Mouse (Mus musculus) limb, embryonic 13.5 days (tissue): Measurements from ENCODE around the gene Upk3a. TPM values are rescaled to one million over a fixed set of nuclear protein-coding genes. Genes with fewer than 3 reads are reported as not detected.

ENCODE experiments used
- ATAC-seq: fragments of 200-750 bp; cut with Nextera tagmentation; 2 replicates; pipeline ENCODE4 v1.8.0; 2017; ENCODE audit warnings: low read depth, moderate number of reproducible peaks, moderate TSS enrichment; ENCODE audit not compliant: low FRiP score
- H3K27ac ChIP-seq: fragments of 300-500 bp; sonication (generic); 2 replicates; pipeline ENCODE4 v1.5.1; 2015; ENCODE audit warnings: inconsistent platforms, mild to moderate bottlenecking, moderate library complexity
- H3K27me3 ChIP-seq: fragments of 300-500 bp; sonication (generic); 2 replicates; pipeline ENCODE4 v1.6.1; 2015; ENCODE audit warnings: mild to moderate bottlenecking, inconsistent platforms
- H3K36me3 ChIP-seq: fragments of 300-500 bp; sonication (generic); 2 replicates; pipeline ENCODE4 v1.6.1; 2015; ENCODE audit warnings: inconsistent platforms, mild to moderate bottlenecking, moderate library complexity
- H3K4me1 ChIP-seq: fragments of 300-500 bp; sonication (generic); 2 replicates; pipeline ENCODE4 v1.6.1; 2015; ENCODE audit warnings: inconsistent platforms
- H3K4me2 ChIP-seq: fragments of 300-500 bp; sonication (generic); replicated peaks from 2 replicates; pipeline ENCODE4 v1.6.1; 2015; ENCODE audit warnings: inconsistent platforms, mild to moderate bottlenecking, moderate library complexity
- H3K4me3 ChIP-seq: fragments of 300-500 bp; sonication (generic); 2 replicates; pipeline ENCODE4 v1.5.1; 2015; ENCODE audit warnings: moderate library complexity, mild to moderate bottlenecking, inconsistent platforms
- H3K9ac ChIP-seq: fragments of 300-500 bp; sonication (generic); 2 replicates; pipeline ENCODE4 v1.6.1; 2015; ENCODE audit warnings: mild to moderate bottlenecking, inconsistent platforms
- H3K9me3 ChIP-seq: fragments of 300-500 bp; sonication (generic); 2 replicates; pipeline ENCODE4 v1.6.1; 2016; ENCODE audit warnings: inconsistent platforms
- WGBS: fragments of 180-500 bp; shearing (Covaris S2); methylation state at CpG from one replicate; pipeline ENCODE4 v1.1.7; 2015; 5-methylcytosine and 5-hydroxymethylcytosine counted together
- polyA plus RNA-seq: library from polyadenylated mRNA; unstranded; fragments of >200 nt; fragmentation: Nextera tagmentation; extraction: Ambion mirVana; gene quantifications from 2 replicates; pipeline ENCODE4 v1.2.1, GENCODE M21; 2015

Gene Upk3a
- not detected in 2 replicates for polyA plus RNA-seq

GRCm38 (mm10) chr15:85016951-85017664, at the start of gene Upk3a:
Upk3a (plus strand) TSS chr15:85017141.
- Histone ChIP-seq H3K9me3 (no peaks in the 10 kb centered on the region), H3K27me3 (peaks cover 29% of the 10 kb centered on the region), H3K4me3 (no peak within 1 kb of the TSS), H3K9ac (0 out of 2 replicates have a peak within 1 kb of the TSS, but pooled peaks have one; percentile 35), H3K4me2 (peak within 1 kb of the TSS; percentile 21; the same call in 1 of the 2 replicates), H3K4me1 (peaks cover 18% of the 10 kb centered on the region), H3K27ac (no peak within 1 kb of the TSS), H3K36me3 (no peaks in the 10 kb centered on the region)
- 8% methylated on average over 21 of the region's 21 CpGs for WGBS
- ATAC-seq: no peak

- no peak overlapping the region for H3K4me2 ChIP-seq
- H3K4me3 ChIP-seq: no peak overlapping the region
- peaks cover 5% of the 10 kb centered on the region; the same call in 1 of the 2 replicates for H3K36me3 ChIP-seq
- 81% methylated on average over 4 of the region's 4 CpGs for WGBS
- H3K9me3 ChIP-seq: no peaks in the 10 kb centered on the region
- H3K4me1 ChIP-seq: no peaks in the 10 kb centered on the region
- no peaks in the 10 kb centered on the region for H3K27me3 ChIP-seq
- H3K27ac ChIP-seq: no peak overlapping the region
- no peak for ATAC-seq
- no peak overlapping the region for H3K9ac ChIP-seq
These were observed 48.4 kb upstream of the Upk3a start for GRCm38 (mm10) chr15:84968534-84968933.

GRCm38 (mm10) chr15:84972860-84973543, 43.9 kb upstream of the Upk3a start:
- Histone ChIP-seq H3K9ac (no peak overlapping the region), H3K9me3 (no peaks in the 10 kb centered on the region), H3K36me3 (peaks cover 5% of the 10 kb centered on the region; the same call in 1 of the 2 replicates), H3K27ac (no peak overlapping the region), H3K4me1 (no peaks in the 10 kb centered on the region), H3K4me2 (no peak overlapping the region), H3K27me3 (no peaks in the 10 kb centered on the region), H3K4me3 (no peak overlapping the region)
- 84% methylated on average over 8 of the region's 8 CpGs for WGBS
- no peak for ATAC-seq

- H3K36me3 ChIP-seq: peaks cover 5% of the 10 kb centered on the region; the same call in 1 of the 2 replicates
- H3K9me3 ChIP-seq: no peaks in the 10 kb centered on the region
- H3K4me3 ChIP-seq: no peak overlapping the region
- WGBS: 65% methylated on average over 3 of the region's 3 CpGs
- H3K27ac ChIP-seq: no peak overlapping the region
- no peaks in the 10 kb centered on the region for H3K27me3 ChIP-seq
- H3K4me2 ChIP-seq: no peak overlapping the region
- no peak overlapping the region for H3K9ac ChIP-seq
- ATAC-seq: no peak
- H3K4me1 ChIP-seq: no peaks in the 10 kb centered on the region
These were observed 43.4 kb upstream of the Upk3a start for GRCm38 (mm10) chr15:84973544-84973871.

GRCm38 (mm10) chr15:84975729-84976128, 41.2 kb upstream of the Upk3a start:
- H3K4me2 ChIP-seq: no peak overlapping the region
- H3K36me3 ChIP-seq: no peaks in the 10 kb centered on the region
- H3K9ac ChIP-seq: 0 out of 2 replicates have a peak overlapping the region, but pooled peaks have one; percentile 13
- no peaks in the 10 kb centered on the region for H3K4me1 ChIP-seq
- H3K27ac ChIP-seq: no peak overlapping the region
- 37% methylated on average over 4 of the region's 4 CpGs for WGBS
- no peaks in the 10 kb centered on the region for H3K27me3 ChIP-seq
- ATAC-seq: no peak
- H3K9me3 ChIP-seq: no peaks in the 10 kb centered on the region
- H3K4me3 ChIP-seq: no peak overlapping the region

GRCm38 (mm10) chr15:84981609-84982313, 35.2 kb upstream of the Upk3a start:
- no peaks in the 10 kb centered on the region; the same call in 1 of the 2 replicates for H3K36me3 ChIP-seq
- no peak overlapping the region for H3K9ac ChIP-seq
- no peak overlapping the region for H3K4me3 ChIP-seq
- H3K4me1 ChIP-seq: peaks cover 25% of the 10 kb centered on the region
- H3K27me3 ChIP-seq: no peaks in the 10 kb centered on the region
- no peak overlapping the region for H3K27ac ChIP-seq
- WGBS: 89% methylated on average over 9 of the region's 9 CpGs
- no peak for ATAC-seq
- no peak overlapping the region for H3K4me2 ChIP-seq
- H3K9me3 ChIP-seq: no peaks in the 10 kb centered on the region

GRCm38 (mm10) chr15:84982888-84983287, 34.1 kb upstream of the Upk3a start:
- Histone ChIP-seq H3K36me3 (no peaks in the 10 kb centered on the region; the same call in 1 of the 2 replicates), H3K9me3 (no peaks in the 10 kb centered on the region), H3K9ac (no peak overlapping the region), H3K4me1 (peaks cover 28% of the 10 kb centered on the region), H3K4me2 (no peak overlapping the region), H3K27ac (no peak overlapping the region), H3K27me3 (no peaks in the 10 kb centered on the region), H3K4me3 (no peak overlapping the region)
- no peak for ATAC-seq
- 70% methylated on average over 3 of the region's 3 CpGs for WGBS

- H3K9ac ChIP-seq: no peak overlapping the region
- no peaks in the 10 kb centered on the region; the same call in 1 of the 2 replicates for H3K36me3 ChIP-seq
- no peak for ATAC-seq
- H3K27ac ChIP-seq: no peak overlapping the region
- no peak overlapping the region for H3K4me3 ChIP-seq
- H3K4me2 ChIP-seq: no peak overlapping the region
- no peaks in the 10 kb centered on the region for H3K9me3 ChIP-seq
- peaks cover 33% of the 10 kb centered on the region for H3K4me1 ChIP-seq
- 0 out of 2 replicates have a peak, but pooled peaks cover 1% of the 10 kb centered on the region for H3K27me3 ChIP-seq
- WGBS: 79% methylated on average over 7 of the region's 7 CpGs
These were observed 33.2 kb upstream of the Upk3a start for GRCm38 (mm10) chr15:84983721-84984120.

- WGBS: 88% methylated on average over 12 of the region's 12 CpGs
- H3K4me3 ChIP-seq: no peak overlapping the region
- no peaks in the 10 kb centered on the region; the same call in 1 of the 2 replicates for H3K36me3 ChIP-seq
- ATAC-seq: no peak
- no peaks in the 10 kb centered on the region for H3K9me3 ChIP-seq
- peaks cover 6% of the 10 kb centered on the region; the same call in 1 of the 2 replicates for H3K27me3 ChIP-seq
- H3K9ac ChIP-seq: peak overlapping the region; percentile 25; the same call in 1 of the 2 replicates
- H3K27ac ChIP-seq: no peak overlapping the region
- no peak overlapping the region for H3K4me2 ChIP-seq
- peaks cover 37% of the 10 kb centered on the region for H3K4me1 ChIP-seq
These were observed 31.3 kb upstream of the Upk3a start for GRCm38 (mm10) chr15:84985516-84986160.

- Histone ChIP-seq H3K27ac (no peak overlapping the region), H3K27me3 (peaks cover 6% of the 10 kb centered on the region; the same call in 1 of the 2 replicates), H3K4me2 (peak overlapping the region; percentile 94), H3K4me1 (peaks cover 37% of the 10 kb centered on the region), H3K9ac (peak overlapping the region; percentile 91), H3K4me3 (peak overlapping the region; percentile 82), H3K36me3 (no peaks in the 10 kb centered on the region; the same call in 1 of the 2 replicates), H3K9me3 (no peaks in the 10 kb centered on the region)
- ATAC-seq: no peak
- whole genome bisulfite sequencing: 67% methylated on average over 4 of the region's 4 CpGs
These were observed 30.5 kb upstream of the Upk3a start for GRCm38 (mm10) chr15:84986171-84987019.
